Mouse (Mus musculus): Measurements from ENCODE around the gene Gm49353.

- TF ChIP-seq CTCF (IDR thresholded peaks at IDR 0.05; ENCODE audit: low read depth) (no peak), EP300 (IDR thresholded peaks at IDR 0.05; ENCODE audit: low read depth) (no peak)
Observed at GRCm38 (mm10) chr10:29217451-29217850, 18.7 kb downstream of the Gm49353 start.

Data from heart, postnatal 0 days (tissue).